Mouse (Mus musculus): ENCODE measurements around the gene Spag16.
"Not testable (repeated sequence)": the region's sequence is repeated elsewhere in the genome, so short reads cannot be mapped to it uniquely, and the experiment has no call there.

The Spag16 gene

GRCm38 (mm10) chr1:69826806-69827703 is at the start of gene Spag16:
Spag16 (plus strand) TSS chr1:69826970.
- DNase-seq (ENCODE audit: low spot score) = no peak

DNA sequence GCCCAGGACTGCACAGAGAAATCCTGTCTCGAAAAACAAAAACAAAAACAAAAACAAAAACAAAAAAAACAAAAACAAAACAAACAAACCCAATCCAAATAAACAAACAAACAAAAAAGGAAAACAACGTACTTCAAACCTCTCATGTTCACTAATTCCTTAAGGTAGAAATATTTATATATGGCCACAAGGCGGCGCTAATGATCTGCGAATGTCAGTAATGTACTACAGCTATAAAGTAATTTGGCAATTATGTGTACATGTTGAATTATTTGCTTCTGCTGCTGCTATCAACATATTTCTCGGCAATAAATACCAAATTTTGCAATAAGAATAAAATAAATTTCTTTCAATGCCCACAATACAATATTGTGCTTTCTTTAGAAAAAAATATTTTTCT is 41.6 kb upstream of the Spag16 start:
- peak; percentile 60 for DNase-seq (ENCODE audit: low spot score)

GRCm38 (mm10) chr1:69786716-69787115 is 40.1 kb upstream of the Spag16 start:
- no peak for DNase-seq (ENCODE audit: low spot score)

GRCm38 (mm10) chr1:69787379-69787778 is 39.4 kb upstream of the Spag16 start:
- no peak for DNase-seq (ENCODE audit: low spot score)

DNA sequence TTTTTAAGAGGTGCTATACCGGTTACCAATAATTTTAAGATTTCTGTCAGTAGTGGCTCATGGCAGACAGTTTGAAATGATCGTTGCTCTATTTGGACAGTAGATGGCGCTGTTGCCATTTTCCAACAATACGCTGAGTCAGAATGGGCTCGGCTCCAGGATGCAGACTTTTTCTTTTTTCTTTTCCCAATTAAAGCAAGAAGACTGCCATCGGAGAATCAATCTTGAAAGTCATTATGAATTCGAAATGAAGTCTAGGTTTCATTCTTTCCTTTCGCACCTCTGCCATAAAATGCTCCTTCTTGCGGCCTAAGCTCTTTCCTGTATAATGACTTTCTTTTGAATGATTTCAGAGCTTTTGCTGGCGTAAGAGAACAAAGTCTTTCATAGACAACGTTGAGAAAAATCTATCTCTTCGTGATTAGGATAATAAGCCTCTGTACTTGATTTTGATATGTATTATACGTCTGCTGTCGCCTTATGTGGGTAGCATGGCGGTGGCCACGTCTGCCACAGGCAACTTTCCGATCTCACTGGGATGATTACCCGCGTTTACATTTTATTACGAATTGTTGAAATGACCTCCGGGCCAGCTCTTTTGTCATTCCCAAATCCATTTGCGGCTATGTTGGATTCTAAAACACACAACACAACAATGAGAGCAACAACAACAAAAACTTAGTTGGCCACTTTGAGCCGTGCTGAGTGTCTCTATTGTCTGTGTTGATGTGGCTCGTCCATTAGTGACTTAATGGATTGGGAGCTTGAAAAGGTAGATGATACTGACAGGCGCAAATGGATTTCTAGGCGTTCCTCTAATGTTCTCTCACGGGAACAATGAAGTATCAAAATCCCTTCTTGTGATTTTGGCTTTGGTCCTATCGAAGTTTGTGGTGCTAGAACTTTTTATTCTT is 36.2 kb upstream of the Spag16 start:
- peak; percentile 68 for DNase-seq (ENCODE audit: low spot score)

DNA sequence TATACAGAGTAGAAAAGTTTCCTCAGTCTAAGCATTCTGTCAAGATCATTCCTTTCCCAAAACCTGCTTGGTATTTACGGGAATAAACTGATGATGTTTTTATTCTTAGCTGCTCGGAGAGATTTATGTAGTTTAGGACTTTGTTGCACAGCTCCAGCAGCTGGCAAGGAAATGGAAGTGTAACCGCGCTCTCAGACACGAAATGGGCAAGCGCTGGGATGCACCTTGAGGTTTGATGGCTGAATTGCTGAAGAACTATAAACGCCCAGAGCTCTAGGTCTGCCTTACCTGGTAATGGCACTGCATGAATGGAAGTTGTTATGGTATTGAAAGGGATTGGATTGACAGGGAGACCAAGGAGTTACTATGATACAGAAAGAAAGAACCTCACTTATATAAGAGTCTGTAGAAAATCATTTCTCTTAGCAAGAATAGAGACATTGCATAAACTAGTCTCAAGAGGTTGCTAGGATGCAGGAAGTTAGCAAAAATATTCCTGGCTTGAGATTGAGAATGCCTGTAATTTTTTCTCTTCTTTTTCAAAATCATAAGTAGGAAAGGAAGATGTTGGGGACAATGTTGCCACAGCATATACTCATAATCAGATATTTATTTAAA is 27.7 kb upstream of the Spag16 start:
- DNase-seq (ENCODE audit: low spot score) = no peak

GRCm38 (mm10) chr1:69810161-69810560 is 16.6 kb upstream of the Spag16 start:
- DNase-seq (ENCODE audit: low spot score) = no peak

- not testable (repeated sequence) for DNase-seq (ENCODE audit: low spot score)
Observed at GRCm38 (mm10) chr1:69825635-69826034, 1.1 kb upstream of the Spag16 start.

- no peak for DNase-seq (ENCODE audit: low spot score)
Observed at GRCm38 (mm10) chr1:69828872-69829479, 2.2 kb downstream of the Spag16 start.

DNA sequence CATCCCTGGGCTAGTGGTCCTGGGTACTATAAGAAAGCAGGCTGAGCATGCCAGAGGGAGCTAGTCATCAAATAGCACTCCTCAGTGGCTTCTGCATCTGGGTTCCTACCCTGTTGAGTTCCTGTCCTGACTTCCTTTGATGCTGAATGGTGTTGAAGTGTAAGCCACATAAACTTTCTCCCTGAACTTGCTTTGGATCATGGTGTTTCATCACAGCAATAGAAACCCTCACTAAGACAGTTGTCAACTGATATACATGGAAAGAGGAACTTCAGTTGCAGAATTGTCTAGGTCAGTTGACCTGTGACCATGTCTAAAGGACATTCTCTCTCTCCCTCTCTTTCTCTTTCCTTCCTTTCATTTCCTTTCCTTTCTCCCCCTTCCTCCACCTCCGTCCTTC is 3.8 kb downstream of the Spag16 start:
- no peak for DNase-seq (ENCODE audit: low spot score)

DNA sequence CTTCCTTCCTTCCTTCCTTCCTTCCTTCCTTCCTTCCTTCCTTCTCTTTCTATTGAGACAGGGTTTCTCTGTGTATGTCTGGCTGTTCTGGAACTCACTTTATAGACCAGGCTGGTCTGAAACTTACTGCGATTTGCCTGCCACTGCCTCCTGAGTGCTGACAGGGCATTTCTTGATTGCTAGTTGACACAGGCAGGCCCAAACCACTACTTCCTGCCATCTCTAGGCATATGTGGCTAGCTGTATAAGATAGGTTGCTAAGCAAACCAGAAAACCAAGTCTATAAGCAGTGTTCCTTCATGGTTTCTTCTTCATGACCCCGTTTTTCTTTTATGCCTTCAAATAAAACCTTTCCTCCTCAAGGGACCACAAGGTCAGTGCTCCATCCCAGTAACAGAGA is 4.2 kb downstream of the Spag16 start:
- DNase-seq (ENCODE audit: low spot score) = no peak

DNA sequence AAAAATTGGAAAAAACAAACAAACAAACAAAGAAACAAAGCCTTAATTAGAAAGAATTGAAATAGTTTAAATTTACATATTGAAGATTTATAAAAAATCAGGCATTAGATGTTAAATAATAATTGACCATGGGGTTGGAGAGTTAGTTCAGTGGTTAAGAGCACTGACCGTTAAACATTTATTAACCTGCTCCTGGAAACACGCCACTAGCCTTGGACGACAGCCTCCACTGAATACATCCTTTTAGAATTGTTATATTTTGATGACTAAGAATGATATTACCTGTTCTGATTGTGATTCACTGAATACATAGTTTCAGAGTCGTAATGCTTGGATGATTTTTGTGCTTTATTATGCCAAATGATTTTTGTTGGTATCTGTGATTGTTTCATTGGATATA is 6.7 kb downstream of the Spag16 start:
- not testable (repeated sequence) for DNase-seq (ENCODE audit: low spot score)

GRCm38 (mm10) chr1:69853436-69853835 is 26.7 kb downstream of the Spag16 start:
- DNase-seq (ENCODE audit: low spot score) = no peak

GRCm38 (mm10) chr1:69867776-69868175 is 41.0 kb downstream of the Spag16 start:
- no peak for DNase-seq (ENCODE audit: low spot score)

DNA sequence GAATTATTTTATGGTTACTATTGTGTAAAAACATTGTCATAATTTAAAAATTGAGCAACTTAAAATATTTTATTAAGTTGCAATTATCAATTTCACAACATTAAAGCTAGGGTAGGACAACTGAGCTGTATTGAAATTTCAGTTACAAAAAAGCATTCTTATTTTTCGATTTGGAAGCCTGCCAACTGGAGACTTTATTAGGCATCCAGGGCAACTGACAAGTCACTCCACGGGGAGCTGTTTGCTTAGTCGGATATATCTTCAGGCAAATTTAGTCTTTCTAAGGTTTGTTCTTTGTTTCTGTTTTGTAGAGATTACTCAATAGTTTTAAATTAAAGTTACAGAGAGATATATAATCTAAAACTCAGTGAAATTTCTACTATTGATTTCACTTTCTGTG is 129.8 kb downstream of the Spag16 start:
- DNase-seq (ENCODE audit: low spot score) = no peak

DNA sequence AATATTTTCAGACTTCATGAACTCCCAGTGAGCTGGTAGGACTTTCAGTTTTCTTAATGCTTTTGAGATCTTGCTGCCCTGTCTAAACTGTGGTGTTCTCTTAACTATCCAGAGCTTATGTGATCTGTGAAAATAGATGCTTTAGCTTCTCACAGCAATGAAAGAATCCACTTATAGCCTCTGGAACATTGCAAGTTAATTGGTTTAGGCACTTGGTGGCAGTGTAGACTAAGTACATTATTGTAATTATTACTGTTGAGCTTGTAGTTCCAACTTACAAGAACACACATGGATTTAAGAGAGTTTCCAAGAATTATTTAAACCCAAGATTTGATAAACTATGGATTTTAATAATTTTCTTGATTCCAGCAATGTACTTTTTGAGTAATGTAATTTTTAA is 170.1 kb downstream of the Spag16 start:
- no peak for DNase-seq (ENCODE audit: low spot score)

GRCm38 (mm10) chr1:70012991-70013390 is 186.2 kb downstream of the Spag16 start:
- no peak for DNase-seq (ENCODE audit: low spot score)

DNA sequence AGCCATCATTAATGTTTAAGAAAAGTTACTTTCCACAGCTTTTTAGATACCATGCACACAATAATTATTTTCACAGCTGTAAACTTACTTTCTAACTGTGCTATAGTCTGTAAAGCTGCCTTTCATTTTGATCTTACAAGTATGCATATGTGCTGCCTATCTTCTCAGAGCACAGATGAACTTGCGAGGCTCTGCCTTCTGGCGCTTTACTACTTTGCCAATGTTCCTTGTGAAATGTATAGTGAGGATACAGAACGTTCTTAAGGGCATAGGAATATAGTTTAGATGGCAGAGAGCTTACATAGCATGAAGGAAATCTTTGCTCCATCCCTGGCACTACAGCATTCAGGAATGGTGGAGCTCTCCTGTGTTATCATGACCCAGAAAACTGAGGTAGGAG is 210.6 kb downstream of the Spag16 start:
- DNase-seq (ENCODE audit: low spot score) = no peak

- no peak for DNase-seq (ENCODE audit: low spot score)
Observed at GRCm38 (mm10) chr1:70067404-70067803, 240.6 kb downstream of the Spag16 start.

- no peak for DNase-seq (ENCODE audit: low spot score)
Observed at GRCm38 (mm10) chr1:70073440-70073839, 246.7 kb downstream of the Spag16 start.

DNA sequence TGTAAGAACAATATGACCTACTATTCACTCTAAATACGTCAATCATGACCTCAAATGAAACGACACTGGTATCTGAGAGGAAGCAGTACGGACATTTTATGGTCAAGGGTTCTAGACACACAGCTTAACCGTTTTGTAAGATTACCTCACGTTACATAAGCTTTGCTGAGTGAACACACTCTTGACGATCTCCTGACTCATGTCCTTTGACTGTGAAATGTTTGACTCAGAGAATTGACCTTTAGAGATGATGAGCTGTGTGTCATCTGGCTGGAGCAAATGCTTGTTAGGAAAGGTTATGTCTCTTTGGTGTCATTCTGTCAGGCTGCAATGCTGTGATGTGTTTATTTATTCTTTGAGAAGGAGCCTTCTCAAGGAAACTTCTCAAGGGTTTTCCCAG is 252.0 kb downstream of the Spag16 start:
- DNase-seq (ENCODE audit: low spot score) = no peak
